Mouse (Mus musculus): Measurements from ENCODE around the gene Stk16.

GRCm38 (mm10) chr1:75264091-75264880 is 53.6 kb downstream of the Stk16 start, which contains the start of gene Ptprn:
- TF ChIP-seq TAL1 (conservative IDR thresholded peaks at IDR 0.05; ENCODE audit: low read depth, low read length) (no peak), CTCF (IDR thresholded peaks at IDR 0.05; ENCODE audit: low read depth, low read length) (no peak)

Data from G1E (cell line).